Mouse (Mus musculus) lung, adult 2 months (tissue): ENCODE measurements around the gene Ada. TPM values are rescaled to one million over a fixed set of nuclear protein-coding genes. Genes with fewer than 3 reads are reported as not detected.
A peak's percentile ranks its signal among the peaks of the same experiment; 100 is the strongest.

Source experiments
- DNase-seq: peaks from one replicate; pipeline ENCODE4 v3.0.0; 2022
- H3K4me1 ChIP-seq: fragments of 200-500 bp; 2 replicates; pipeline ENCODE4 v1.6.1; 2011; ENCODE audit warnings: low read length; ENCODE audit not compliant: control insufficient read depth, insufficient read depth
- H3K4me3 ChIP-seq: fragments of 200-500 bp; replicated peaks from 2 replicates; pipeline ENCODE3; 2011; ENCODE audit warnings: low read depth, mild to moderate bottlenecking, control low read depth, low read length; ENCODE audit errors: extremely low read depth
- CTCF ChIP-seq: fragments of 200-500 bp; IDR thresholded peaks from 2 replicates; pipeline ENCODE4 v1.5.1; 2011; ENCODE audit warnings: mild to moderate bottlenecking, low read length, control low read depth; ENCODE audit not compliant: insufficient read depth
- POLR2A ChIP-seq: fragments of 200-500 bp; IDR thresholded peaks from 2 replicates; pipeline ENCODE4 v1.6.1; 2011; ENCODE audit warnings: low read depth, mild to moderate bottlenecking, control low read depth, low read length, borderline replicate concordance; ENCODE audit errors: extremely low read depth
- WGBS: fragments of 180-500 bp; shearing (Covaris S2); methylation state at CpG from one replicate; pipeline ENCODE4 v1.1.7; 2018; 5-methylcytosine and 5-hydroxymethylcytosine counted together
- polyA plus RNA-seq: library from polyadenylated mRNA; depleted of rRNA; stranded (reverse); fragments of >200 nt; gene quantifications from 2 replicates; pipeline ENCODE4 v1.2.3, GENCODE M21; 2012

Ada gene
- polyA plus RNA-seq, 1 experiment = 105 TPM

DNA sequence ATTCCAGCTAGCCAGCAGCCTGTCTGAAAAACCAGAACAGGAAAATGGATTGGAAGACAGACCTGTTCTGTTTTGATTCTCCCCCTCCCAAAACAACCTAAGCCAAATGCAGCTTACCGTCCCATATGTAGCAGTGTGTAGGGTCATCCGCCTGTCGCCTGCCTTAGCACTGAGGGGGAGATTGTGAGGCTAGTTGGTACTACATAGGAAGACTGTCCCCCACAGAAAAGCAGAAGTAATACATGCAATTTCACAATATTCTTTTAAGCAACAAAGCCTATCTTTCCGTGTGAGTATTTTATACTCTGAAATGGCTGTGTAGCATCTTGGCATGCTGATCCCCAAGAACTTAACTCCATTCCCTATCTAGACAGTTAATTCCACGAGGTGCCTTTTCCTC lies 47.1 kb downstream of the Ada start:
- 70% methylated on average over 5 of the region's 5 CpGs for WGBS
- TF ChIP-seq POLR2A (no peak), CTCF (no peak)
- Histone ChIP-seq H3K4me1 (peaks cover 12% of the 10 kb centered on the region), H3K4me3 (no peak overlapping the region)
- no peak for DNase-seq

DNA sequence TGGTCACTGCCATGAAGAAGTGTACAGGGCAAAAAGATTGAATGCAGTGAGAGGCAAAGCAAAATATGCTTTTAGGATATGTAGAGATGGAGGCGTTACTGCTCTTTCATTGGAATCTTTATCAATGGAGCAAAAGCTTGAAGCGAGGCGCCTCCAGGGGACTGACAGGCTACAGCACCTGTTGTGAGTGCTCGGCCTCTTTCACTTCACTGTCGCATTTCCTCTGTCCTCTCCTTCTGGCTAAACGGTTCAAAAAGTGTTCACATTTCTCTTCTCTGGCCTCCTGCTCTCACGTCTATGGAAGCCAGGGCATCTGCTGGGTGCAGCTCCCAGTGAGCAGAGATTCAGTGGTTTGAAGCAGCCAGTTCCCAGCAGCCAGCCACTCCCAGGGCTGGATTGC lies 47.6 kb downstream of the Ada start:
- Histone ChIP-seq H3K4me3 (no peak overlapping the region), H3K4me1 (peaks cover 15% of the 10 kb centered on the region)
- 63% methylated on average over 7 of the region's 7 CpGs for WGBS
- TF ChIP-seq CTCF (no peak), POLR2A (no peak)
- no peak for DNase-seq

DNA sequence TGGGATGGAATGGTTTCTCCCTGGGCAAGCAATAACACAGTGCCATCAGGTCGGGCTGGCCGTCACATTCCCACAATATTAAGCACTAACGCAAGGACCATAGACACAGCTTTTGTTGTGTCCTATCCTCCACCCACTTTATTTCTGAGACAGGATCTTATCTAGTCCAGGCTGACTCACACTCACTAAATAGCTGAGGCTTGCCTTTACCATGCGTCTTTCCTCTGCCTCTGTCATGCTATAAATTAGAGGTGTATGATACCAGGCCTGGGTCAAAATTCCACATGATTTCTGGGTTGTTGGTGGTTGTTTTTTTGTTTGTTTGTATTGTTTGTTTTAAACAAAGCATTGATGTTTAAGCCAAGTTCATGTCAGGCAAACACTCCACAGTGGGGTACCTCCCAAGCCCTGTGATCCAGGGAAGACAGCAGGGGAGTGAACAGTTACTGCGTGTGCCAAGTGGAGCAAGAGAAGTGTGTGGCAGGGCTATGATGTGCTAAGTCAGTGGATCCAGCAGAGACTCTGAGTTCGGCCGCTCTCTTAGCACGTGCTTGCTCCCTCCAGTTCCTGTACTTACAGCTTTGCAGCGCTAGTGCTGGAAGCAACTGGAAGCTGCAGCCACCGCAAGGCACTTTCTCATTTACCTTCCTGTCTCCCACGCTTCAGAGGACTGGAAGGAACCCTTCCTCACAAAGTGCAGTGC lies 50.8 kb downstream of the Ada start:
- WGBS = 65% methylated on average over 11 of the region's 11 CpGs
- Histone ChIP-seq H3K4me3 (no peak overlapping the region), H3K4me1 (peaks cover 12% of the 10 kb centered on the region)
- no peak for DNase-seq
- no peak for TF ChIP-seq CTCF
- no peak for TF ChIP-seq POLR2A

DNA sequence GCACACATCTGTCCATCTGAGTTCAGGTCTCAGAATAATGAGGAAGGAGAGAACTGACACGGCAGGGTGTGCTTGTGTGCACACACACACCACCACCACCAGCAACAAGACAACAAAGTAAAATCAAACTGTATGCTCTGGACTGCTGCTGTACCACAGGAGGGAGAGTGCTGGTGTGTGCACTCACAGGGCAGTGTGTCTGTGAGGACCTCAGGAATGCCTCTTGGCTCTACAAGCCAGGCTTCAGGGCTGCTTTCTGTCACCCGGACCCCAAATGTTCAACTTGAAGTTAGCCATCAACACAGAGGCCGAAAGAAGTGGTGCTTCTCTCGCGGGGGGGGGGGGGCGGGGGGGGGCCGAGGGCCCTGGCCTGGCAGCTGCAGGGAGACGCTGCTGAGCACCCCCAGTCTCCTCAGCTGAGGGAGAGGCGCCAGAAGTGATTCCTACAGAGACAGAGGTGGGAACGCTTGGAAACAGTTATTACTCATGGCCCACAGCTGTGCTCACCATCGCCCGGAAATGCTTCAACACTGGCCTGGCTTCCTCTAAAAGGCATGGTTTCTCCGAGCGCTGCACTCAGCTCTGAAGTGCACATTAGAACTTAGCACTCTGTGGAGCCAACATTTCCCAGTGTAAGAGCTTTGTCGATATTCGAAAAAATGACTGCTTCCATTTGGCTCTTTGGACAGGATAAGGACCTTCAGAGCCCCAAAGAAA lies 52.1 kb downstream of the Ada start:
- no peak overlapping the region for H3K4me3 ChIP-seq
- 19% methylated on average over 15 of the region's 16 CpGs for WGBS
- TF ChIP-seq POLR2A (no peak), CTCF (no peak)
- no peak for DNase-seq
- H3K4me1 ChIP-seq = peaks cover 19% of the 10 kb centered on the region

DNA sequence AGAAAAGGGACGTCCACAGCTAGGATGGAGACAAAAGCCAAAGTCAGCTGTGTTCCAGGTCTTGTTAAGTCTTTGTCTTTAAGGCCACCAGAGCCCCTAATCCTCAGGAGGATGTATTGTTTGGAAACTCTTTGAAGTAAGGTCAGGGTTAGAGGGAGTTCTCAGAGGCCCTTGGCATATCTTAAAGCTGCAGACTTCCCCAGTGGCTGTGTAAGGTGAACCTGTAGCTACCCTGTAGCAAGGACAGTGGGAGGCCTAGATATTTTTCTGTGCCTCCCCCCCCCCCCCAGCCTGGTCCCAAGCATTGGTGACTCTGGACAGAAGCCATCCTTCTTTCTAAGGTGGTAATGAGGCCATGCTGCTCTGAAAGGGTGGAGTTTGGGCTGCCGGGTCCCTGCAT lies 53.3 kb downstream of the Ada start:
- Histone ChIP-seq H3K4me1 (peaks cover 22% of the 10 kb centered on the region), H3K4me3 (no peak overlapping the region)
- DNase-seq = no peak
- TF ChIP-seq CTCF (no peak), POLR2A (no peak)
- 37% methylated on average over 2 of the region's 2 CpGs for WGBS

DNA sequence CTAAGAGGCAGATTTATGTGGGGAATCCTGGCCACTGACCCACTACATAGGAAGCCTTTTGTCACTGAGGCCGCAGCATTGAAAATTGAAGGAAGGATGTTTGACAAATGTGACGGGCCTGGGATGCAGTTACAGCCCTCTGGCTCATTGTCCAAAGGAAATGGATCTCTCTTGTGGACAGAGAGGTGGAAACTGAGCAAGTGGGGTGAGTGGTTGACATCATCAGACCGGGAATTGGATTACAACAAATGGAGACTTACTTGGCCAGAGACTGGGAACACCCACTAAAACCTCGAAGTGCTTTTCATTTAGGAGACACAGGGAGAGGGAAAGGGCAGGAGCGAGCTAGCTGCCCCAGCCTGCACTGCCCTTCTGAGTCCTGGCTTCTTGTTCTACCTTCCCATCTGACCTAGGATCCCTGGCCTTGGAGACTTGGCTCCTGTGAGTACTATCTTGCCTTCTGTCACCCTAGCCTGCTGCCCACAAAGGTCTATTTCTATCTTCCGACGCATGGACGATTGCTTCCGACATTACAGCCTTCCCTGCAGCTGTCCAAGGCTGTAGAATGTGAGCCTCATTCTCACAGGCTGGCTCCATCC lies 56.2 kb downstream of the Ada start:
- TF ChIP-seq POLR2A (peak; percentile 83; the same call in 1 of the 2 replicates), CTCF (no peak)
- no peak for DNase-seq
- 29% methylated on average over 9 of the region's 9 CpGs for WGBS
- Histone ChIP-seq H3K4me3 (peak overlapping the region; percentile 67), H3K4me1 (peaks cover 27% of the 10 kb centered on the region)

DNA sequence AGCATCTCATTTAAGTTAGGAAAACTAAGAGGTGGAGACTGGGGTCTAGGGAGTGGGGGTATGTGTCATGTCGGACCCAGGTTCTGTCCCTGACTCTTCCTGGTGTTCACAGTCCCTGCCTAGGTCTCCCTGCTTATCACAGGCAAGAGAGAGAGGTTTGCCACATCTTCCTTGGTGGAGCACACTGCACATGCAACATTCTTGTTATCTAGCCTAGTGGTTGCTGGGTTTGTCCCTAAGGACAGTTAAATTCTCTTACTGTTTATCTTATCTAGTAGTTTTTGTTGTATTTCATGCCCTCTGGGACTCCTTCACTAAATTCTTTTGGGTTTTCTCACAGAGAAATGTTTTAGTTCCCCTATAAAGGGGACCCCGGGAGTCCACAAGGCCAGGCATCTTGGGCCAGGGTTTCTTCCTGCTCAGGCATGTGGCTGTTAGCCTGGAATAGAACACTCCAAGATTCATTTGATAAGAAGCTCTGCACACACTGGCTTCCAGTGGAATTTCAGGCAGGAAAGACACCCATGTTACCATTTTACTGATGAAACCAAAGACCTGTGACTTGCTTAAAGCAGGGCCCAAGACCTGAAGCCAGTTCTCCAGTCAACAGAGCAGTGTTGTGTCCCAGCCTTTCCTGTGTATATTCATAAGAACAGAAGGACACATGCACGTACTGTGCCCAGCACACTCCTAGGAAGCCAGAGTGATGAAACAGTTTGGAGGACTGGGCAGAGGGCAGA lies 57.0 kb downstream of the Ada start:
- peaks cover 23% of the 10 kb centered on the region for H3K4me1 ChIP-seq
- no peak for DNase-seq
- H3K4me3 ChIP-seq = no peak overlapping the region

DNA sequence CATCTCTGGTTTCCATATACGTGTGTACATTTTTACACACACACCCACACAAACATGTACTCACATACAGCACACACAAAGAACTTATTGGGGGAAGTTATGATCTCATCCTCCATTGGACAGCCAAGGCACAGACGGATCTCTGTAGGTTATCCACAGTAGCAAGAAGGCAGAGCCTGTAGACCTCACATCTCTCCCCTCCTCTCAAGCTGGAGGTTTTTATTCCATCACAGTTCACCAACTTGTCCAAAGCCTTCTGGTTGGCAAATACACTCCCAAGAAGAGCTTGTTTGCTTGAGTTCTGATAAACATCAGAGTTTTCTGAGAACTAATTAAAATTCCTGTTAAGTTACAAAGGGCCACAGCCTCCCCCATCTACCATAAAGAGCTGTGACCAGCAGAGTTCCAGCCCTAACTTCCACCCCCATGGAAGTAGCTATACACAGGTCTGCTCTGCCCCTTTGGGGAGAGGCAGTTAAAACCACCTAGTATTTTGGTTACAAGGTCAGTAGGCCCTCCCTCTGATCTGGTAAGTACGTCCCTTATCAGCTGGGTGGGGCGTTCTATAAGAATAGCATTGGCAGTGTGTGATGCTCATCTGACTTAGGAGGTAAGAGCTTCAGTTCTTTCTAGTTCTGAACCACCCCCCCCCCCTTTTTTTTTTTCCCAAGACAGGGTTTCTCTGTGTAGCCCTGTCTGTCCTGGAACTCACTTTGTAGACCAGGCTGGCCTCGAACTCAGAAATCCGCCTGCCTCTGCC lies 58.0 kb downstream of the Ada start:
- no peak for TF ChIP-seq CTCF
- TF ChIP-seq POLR2A = no peak
- 74% methylated on average over 6 of the region's 6 CpGs for WGBS
- Histone ChIP-seq H3K4me3 (no peak overlapping the region), H3K4me1 (peaks cover 21% of the 10 kb centered on the region)
- DNase-seq = no peak

More for the DNA sequence above, 57.0 kb downstream of the Ada start:
- TF ChIP-seq CTCF (no peak), POLR2A (no peak)
- 36% methylated on average over 3 of the region's 3 CpGs for WGBS

DNA sequence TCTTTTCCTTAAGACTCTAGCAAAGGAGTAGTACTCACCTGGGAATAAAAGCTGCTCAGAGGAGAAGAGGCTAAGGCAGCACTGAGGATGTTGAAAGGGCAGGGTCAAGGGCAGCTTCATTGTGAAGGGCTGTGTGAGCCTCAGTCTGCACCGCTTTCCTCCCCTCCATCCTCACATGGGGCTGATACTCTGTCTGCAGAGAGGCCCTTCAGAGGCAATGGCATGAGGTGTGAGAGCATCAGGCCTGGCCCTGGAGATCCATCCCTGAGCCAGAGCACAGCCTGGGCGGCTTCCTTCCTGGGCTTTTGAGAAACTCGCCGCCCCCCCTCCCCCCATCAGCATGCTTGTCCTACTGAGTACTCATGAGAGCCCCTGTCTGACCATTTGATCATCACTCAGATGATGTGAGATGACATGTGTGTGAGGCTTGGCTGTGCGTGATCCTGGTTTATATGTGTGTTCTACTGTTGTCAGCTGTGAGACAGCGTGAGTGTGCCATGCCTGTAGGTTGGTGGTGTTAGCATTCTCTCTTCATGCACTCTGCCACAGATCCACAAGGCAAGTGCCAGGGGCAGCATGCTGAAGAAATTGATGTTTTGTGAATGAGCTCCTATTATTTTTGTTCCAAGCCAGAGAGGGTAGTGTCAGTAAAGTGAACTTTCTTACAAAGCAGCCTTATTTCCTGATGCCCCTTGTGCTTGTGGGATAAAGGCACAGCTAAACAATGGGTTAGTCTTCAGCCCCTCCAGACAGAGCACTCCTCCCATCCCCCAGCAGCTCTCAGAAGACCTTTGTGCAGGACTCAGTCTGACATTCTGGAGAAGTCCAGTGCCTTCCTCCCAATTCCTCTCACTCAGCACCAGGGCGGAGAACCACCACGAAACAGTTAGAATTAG lies 59.4 kb downstream of the Ada start:
- Histone ChIP-seq H3K4me1 (peaks cover 33% of the 10 kb centered on the region), H3K4me3 (no peak overlapping the region)
- 61% methylated on average over 8 of the region's 8 CpGs for WGBS
- DNase-seq = no peak
- no peak for TF ChIP-seq CTCF
- TF ChIP-seq POLR2A = no peak
